Mouse (Mus musculus) brain, embryonic 14.5 days (tissue): ENCODE data around the gene Gsdme.

Experiments used
- CTCF ChIP-seq: fragments of 200-500 bp; IDR thresholded peaks from 2 replicates; pipeline ENCODE4 v1.5.1; 2012; ENCODE audit warnings: inconsistent platforms, mild to moderate bottlenecking, moderate library complexity, borderline replicate concordance; ENCODE audit not compliant: insufficient read depth, insufficient read length; ENCODE audit errors: extremely low read depth
- POLR2A ChIP-seq: fragments of 200-500 bp; IDR thresholded peaks from 2 replicates; pipeline ENCODE4 v1.6.1; 2012; ENCODE audit warnings: mild to moderate bottlenecking, inconsistent platforms, borderline replicate concordance; ENCODE audit not compliant: poor library complexity, insufficient read depth, insufficient read length, severe bottlenecking; ENCODE audit errors: extremely low read depth

DNA sequence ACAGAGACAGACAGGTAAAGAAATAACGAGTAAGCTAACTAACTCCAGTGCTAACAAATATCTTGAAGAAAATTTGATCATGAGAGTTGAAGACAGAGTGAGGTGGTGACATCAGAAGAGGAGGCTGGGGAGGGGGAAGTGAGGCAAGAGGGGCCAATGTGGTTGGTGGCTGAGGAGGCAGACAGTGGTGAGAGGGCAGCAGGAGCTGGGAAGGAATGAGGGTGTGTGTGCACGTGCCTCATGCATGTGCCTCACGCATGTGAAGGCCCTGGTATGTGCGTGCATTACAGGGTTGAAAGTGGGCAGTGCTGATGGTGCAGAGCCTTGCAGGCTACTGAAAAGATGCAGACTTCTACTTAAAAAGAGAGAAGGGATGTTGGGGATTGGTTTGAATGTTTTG is 43.0 kb upstream of the Gsdme start:
- TF ChIP-seq CTCF (no peak), POLR2A (no peak)
